Mouse (Mus musculus): Measurements from ENCODE around the gene Epp13. TPM values are rescaled to one million over a fixed set of nuclear protein-coding genes. Genes with fewer than 3 reads are reported as not detected.
"Not testable (repeated sequence)": the region's sequence is repeated elsewhere in the genome, so short reads cannot be mapped to it uniquely, and the experiment has no call there.

Epp13 gene
- total RNA-seq (2021), result not detected
- long read RNA-seq, experiment 1, result 0 reads
- long read RNA-seq, experiment 2, result 0 reads

- no peak for DNase-seq
- intact Hi-C loops (cut with DNase I; ENCODE audit: low total_unique reads), result no loop called here
Measured at GRCm38 (mm10) chr7:6252410-6252809, at the start of gene Epp13. Gene Epp13, plus strand, starts transcription at chr7:6252710.

GRCm38 (mm10) chr7:6204200-6204599, 48.3 kb upstream of the Epp13 start:
- intact Hi-C loops (cut with DNase I; ENCODE audit: low total_unique reads), result no loop called here
- DNase-seq, result no peak

GRCm38 (mm10) chr7:6213144-6213543, 39.4 kb upstream of the Epp13 start:
- DNase-seq, result no peak

GRCm38 (mm10) chr7:6214691-6215090, 37.8 kb upstream of the Epp13 start:
- intact Hi-C loops (cut with DNase I; ENCODE audit: low total_unique reads); DNase-seq: not testable (repeated sequence)

More at GRCm38 (mm10) chr7:6213144-6213543, 39.4 kb upstream of the Epp13 start:
- intact Hi-C loops (cut with DNase I; ENCODE audit: low total_unique reads), result no loop called here

GRCm38 (mm10) chr7:6220147-6220546, 32.4 kb upstream of the Epp13 start:
- no peak for DNase-seq
- intact Hi-C loops (cut with DNase I; ENCODE audit: low total_unique reads), result no loop called here

- intact Hi-C loops (cut with DNase I; ENCODE audit: low total_unique reads), result no loop called here
- DNase-seq, result no peak
Measured at GRCm38 (mm10) chr7:6221978-6222377, 30.5 kb upstream of the Epp13 start, which contains the start of gene Zscan5b. Gene Zscan5b, plus strand, starts transcription at chr7:6222278.

- intact Hi-C loops (cut with DNase I; ENCODE audit: low total_unique reads), result not testable (repeated sequence)
Measured at GRCm38 (mm10) chr7:6228491-6228890, 24.0 kb upstream of the Epp13 start.

GRCm38 (mm10) chr7:6239787-6240186, 12.7 kb upstream of the Epp13 start:
- intact Hi-C loops (cut with DNase I; ENCODE audit: low total_unique reads), result no loop called here
- no peak for DNase-seq

More at GRCm38 (mm10) chr7:6228491-6228890, 24.0 kb upstream of the Epp13 start:
- DNase-seq, result not testable (repeated sequence)

- intact Hi-C loops (cut with DNase I; ENCODE audit: low total_unique reads), result not testable (repeated sequence)
- DNase-seq, result peak; percentile 16
Measured at GRCm38 (mm10) chr7:6240841-6241425, 11.6 kb upstream of the Epp13 start.

GRCm38 (mm10) chr7:6244361-6245292, 7.9 kb upstream of the Epp13 start:
- no peak for DNase-seq
- intact Hi-C loops (cut with DNase I; ENCODE audit: low total_unique reads), result no loop called here

GRCm38 (mm10) chr7:6254451-6254850, 1.9 kb downstream of the Epp13 start:
- intact Hi-C loops (cut with DNase I; ENCODE audit: low total_unique reads), result no loop called here
- DNase-seq, result no peak

GRCm38 (mm10) chr7:6257386-6257785, 4.9 kb downstream of the Epp13 start:
- intact Hi-C loops (cut with DNase I; ENCODE audit: low total_unique reads), result no loop called here
- DNase-seq, result no peak

- intact Hi-C loops (cut with DNase I; ENCODE audit: low total_unique reads), result no loop called here
- DNase-seq, result no peak
Measured at GRCm38 (mm10) chr7:6258232-6259220, 6.0 kb downstream of the Epp13 start.

GRCm38 (mm10) chr7:6260004-6260403, 7.5 kb downstream of the Epp13 start:
- intact Hi-C loops (cut with DNase I; ENCODE audit: low total_unique reads); DNase-seq: not testable (repeated sequence)

GRCm38 (mm10) chr7:6262120-6262519, 9.6 kb downstream of the Epp13 start:
- DNase-seq, result no peak
- intact Hi-C loops (cut with DNase I; ENCODE audit: low total_unique reads), result no loop called here

GRCm38 (mm10) chr7:6262984-6263383, 10.5 kb downstream of the Epp13 start:
- DNase-seq, result no peak
- intact Hi-C loops (cut with DNase I; ENCODE audit: low total_unique reads), result no loop called here

- intact Hi-C loops (cut with DNase I; ENCODE audit: low total_unique reads), result no loop called here
- no peak for DNase-seq
Measured at GRCm38 (mm10) chr7:6265695-6266094, 13.2 kb downstream of the Epp13 start.

GRCm38 (mm10) chr7:6277906-6278305, 25.4 kb downstream of the Epp13 start:
- intact Hi-C loops (cut with DNase I; ENCODE audit: low total_unique reads), result no loop called here
- no peak for DNase-seq

GRCm38 (mm10) chr7:6282749-6283148, 30.2 kb downstream of the Epp13 start:
- DNase-seq, result peak; percentile 66
- intact Hi-C loops (cut with DNase I; ENCODE audit: low total_unique reads), result no loop called here
